Mouse (Mus musculus) adrenal gland, adult 8-10 months (tissue): ENCODE results near the gene Gm10134. TPM values are rescaled to one million over a fixed set of nuclear protein-coding genes. Genes with fewer than 3 reads are reported as not detected.

Source experiments
- DNase-seq: peaks from one replicate; pipeline ENCODE4 v3.0.0; 2022
- total RNA-seq, 4 experiments: library from RNA; stranded (reverse); gene quantifications; 2 replicates each; pipeline ENCODE4 v1.2.4; 2022

Gm10134 gene
- total RNA-seq, 4 experiments from 2014 or later, result 3.0 to 5.1 (median 4.7) TPM

GRCm38 (mm10) chr2:28533901-28534435 lies 28.1 kb downstream of the Gm10134 start:
- no peak for DNase-seq

GRCm38 (mm10) chr2:28534436-28535262 lies 28.8 kb downstream of the Gm10134 start:
- DNase-seq, result no peak

- no peak for DNase-seq
Measured at GRCm38 (mm10) chr2:28535263-28535540, 29.3 kb downstream of the Gm10134 start.

- no peak for DNase-seq
Measured at GRCm38 (mm10) chr2:28535650-28536049, 29.8 kb downstream of the Gm10134 start.

GRCm38 (mm10) chr2:28536166-28536565 lies 30.3 kb downstream of the Gm10134 start:
- no peak for DNase-seq

- no peak for DNase-seq
Measured at GRCm38 (mm10) chr2:28536766-28537633, 31.1 kb downstream of the Gm10134 start.

GRCm38 (mm10) chr2:28537634-28537920 lies 31.7 kb downstream of the Gm10134 start:
- no peak for DNase-seq

GRCm38 (mm10) chr2:28537995-28538816 lies 32.3 kb downstream of the Gm10134 start:
- DNase-seq, result no peak

- no peak for DNase-seq
Measured at GRCm38 (mm10) chr2:28538817-28539128, 32.9 kb downstream of the Gm10134 start.

- no peak for DNase-seq
Measured at GRCm38 (mm10) chr2:28539206-28539605, 33.3 kb downstream of the Gm10134 start.

GRCm38 (mm10) chr2:28539949-28540348 lies 34.1 kb downstream of the Gm10134 start:
- no peak for DNase-seq

GRCm38 (mm10) chr2:28540587-28541227 lies 34.8 kb downstream of the Gm10134 start:
- no peak for DNase-seq

GRCm38 (mm10) chr2:28543894-28544293 lies 38.0 kb downstream of the Gm10134 start:
- no peak for DNase-seq

GRCm38 (mm10) chr2:28545976-28546375 lies 40.1 kb downstream of the Gm10134 start:
- DNase-seq, result no peak

GRCm38 (mm10) chr2:28546560-28546959 lies 40.7 kb downstream of the Gm10134 start:
- DNase-seq, result no peak

- peak; percentile 67 for DNase-seq
Measured at GRCm38 (mm10) chr2:28547237-28548172, 41.6 kb downstream of the Gm10134 start.

GRCm38 (mm10) chr2:28549157-28549556 lies 43.3 kb downstream of the Gm10134 start:
- DNase-seq, result no peak

- DNase-seq, result no peak
Measured at GRCm38 (mm10) chr2:28552301-28552700, 46.4 kb downstream of the Gm10134 start.
